Mouse (Mus musculus): ENCODE measurements around the gene Rptor. TPM values are rescaled to one million over a fixed set of nuclear protein-coding genes. Genes with fewer than 3 reads are reported as not detected.

Gene Rptor
- total and polyA plus RNA-seq, 3 experiments: 33.9 to 34.9 TPM; not detected in 1

- TF ChIP-seq E2F4 (IDR thresholded peaks at IDR 0.05; ENCODE audit: borderline replicate concordance, low read depth, low read length): no peak
- no peak for TF ChIP-seq TAL1 (IDR thresholded peaks at IDR 0.05; ENCODE audit: low read length)
- TF ChIP-seq MYC (IDR thresholded peaks at IDR 0.05; ENCODE audit: low read depth, low read length): no peak
- TF ChIP-seq ETS1 (IDR thresholded peaks at IDR 0.05; ENCODE audit: low read depth, low read length): no peak
- no peak for TF ChIP-seq TCF12 (IDR thresholded peaks at IDR 0.05; ENCODE audit: low read depth, low read length)
- no peak for TF ChIP-seq UBTF (IDR thresholded peaks at IDR 0.05; ENCODE audit: borderline replicate concordance, insufficient read depth, low read depth, low read length)
- TF ChIP-seq RCOR1 (IDR thresholded peaks at IDR 0.05; ENCODE audit: low read depth, low read length): no peak
- TF ChIP-seq SMC3 (IDR thresholded peaks at IDR 0.05; ENCODE audit: low read depth, low read length): no peak
- no peak for TF ChIP-seq ZNF384 (IDR thresholded peaks at IDR 0.05; ENCODE audit: low read depth, low read length)
- TF ChIP-seq USF2 (IDR thresholded peaks at IDR 0.05; ENCODE audit: borderline replicate concordance in 1 of 2, insufficient read depth in 1 of 2, low read depth in 1 of 2, low read length in 2 of 2): no peak
- TF ChIP-seq SIN3A (IDR thresholded peaks at IDR 0.05; ENCODE audit: low read length): no peak
- no peak for TF ChIP-seq GABPA (IDR thresholded peaks at IDR 0.05; ENCODE audit: low read depth, low read length)
- TF ChIP-seq MEF2A (IDR thresholded peaks at IDR 0.05; ENCODE audit: extremely low read depth, insufficient replicate concordance, low read depth, low read length, poor library complexity, severe bottlenecking): no peak
- TF ChIP-seq MAFK (IDR thresholded peaks at IDR 0.05; ENCODE audit: borderline replicate concordance, low read depth, low read length): no peak
- H3K79me2 ChIP-seq (ENCODE audit: control insufficient read depth, insufficient read depth, low read length, poor library complexity): no peaks in the 10 kb centered on the region
- H3K4me1 ChIP-seq (ENCODE audit: control insufficient read depth in 1 of 2, insufficient read depth in 2 of 2, low read length in 2 of 2): no peaks in the 10 kb centered on the region
- no peaks in the 10 kb centered on the region for H3K9me3 ChIP-seq (replicated peaks; ENCODE audit: insufficient read depth, low read length)
- DNase-seq (ENCODE audit: low read depth, low spot score): no peak
- H3K4me3 ChIP-seq (ENCODE audit: control insufficient read depth in 1 of 2, insufficient read depth in 1 of 2, low read depth in 2 of 2, low read length in 2 of 2): no peak overlapping the region
- H3K36me3 ChIP-seq (ENCODE audit: control insufficient read depth in 1 of 2, insufficient read depth in 2 of 2, low read length in 2 of 2): peaks cover 0 to 4% of the 10 kb centered on the region in 2 experiments; a peak in 2 of 4 replicates
- no peaks in the 10 kb centered on the region for H3K27me3 ChIP-seq (ENCODE audit: control insufficient read depth in 1 of 2, insufficient read depth in 2 of 2, low read length in 2 of 2)
- H3K9ac ChIP-seq (ENCODE audit: control insufficient read depth, low read depth, low read length, poor library complexity, severe bottlenecking): no peak overlapping the region
- H3K27ac ChIP-seq (ENCODE audit: control insufficient read depth, low read depth, low read length): no peak overlapping the region
Observed at GRCm38 (mm10) chr11:119794671-119795070, 192.0 kb downstream of the Rptor start.

DNA sequence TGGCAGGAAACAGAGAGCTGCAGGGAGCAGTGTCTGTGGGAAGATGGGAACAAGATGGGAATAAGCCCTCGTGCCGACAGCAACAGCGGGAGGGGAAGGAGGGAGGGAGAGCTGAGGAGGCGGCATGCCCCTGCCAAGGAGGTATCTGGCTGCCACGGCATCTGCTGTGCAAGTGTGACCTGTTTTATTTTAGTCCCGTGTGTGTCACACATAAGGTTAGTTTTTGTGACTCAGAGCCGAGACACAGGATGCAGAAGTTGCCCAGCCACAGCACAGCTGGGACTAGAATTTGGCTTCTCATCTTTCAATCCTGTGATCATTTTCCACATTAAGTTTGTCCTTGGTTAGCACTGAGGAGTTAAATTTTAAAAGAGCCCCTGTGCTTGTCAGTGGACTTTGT lies 193.7 kb downstream of the Rptor start:
- TF ChIP-seq JUND (IDR thresholded peaks at IDR 0.05; ENCODE audit: low read depth, low read length) (no peak), SMC3 (IDR thresholded peaks at IDR 0.05; ENCODE audit: low read depth, low read length) (no peak), ELF1 (IDR thresholded peaks at IDR 0.05; ENCODE audit: low read depth, low read length) (no peak), MAFK (IDR thresholded peaks at IDR 0.05; ENCODE audit: borderline replicate concordance, low read depth, low read length) (no peak), TCF12 (IDR thresholded peaks at IDR 0.05; ENCODE audit: low read depth, low read length) (no peak), E2F4 (IDR thresholded peaks at IDR 0.05; ENCODE audit: borderline replicate concordance, low read depth, low read length) (no peak), ETS1 (IDR thresholded peaks at IDR 0.05; ENCODE audit: low read depth, low read length) (no peak), MXI1 (IDR thresholded peaks at IDR 0.05; ENCODE audit: low read depth, low read length) (no peak), ZMIZ1 (IDR thresholded peaks at IDR 0.05; ENCODE audit: low read depth, low read length) (no peak), MAX (IDR thresholded peaks at IDR 0.05; ENCODE audit: low read length) (no peak), POLR2AphosphoS5 (IDR thresholded peaks at IDR 0.05; ENCODE audit: borderline replicate concordance, low read depth, low read length) (no peak), KAT2A (conservative IDR thresholded peaks at IDR 0.05; ENCODE audit: low read depth, low read length) (no peak), TAL1 (IDR thresholded peaks at IDR 0.05; ENCODE audit: low read length) (no peak), ZNF384 (IDR thresholded peaks at IDR 0.05; ENCODE audit: low read depth, low read length) (no peak), BHLHE40 (IDR thresholded peaks at IDR 0.05; ENCODE audit: borderline replicate concordance, low read depth, low read length) (no peak), CTCF (IDR thresholded peaks at IDR 0.05 in 2 of 3, conservative IDR thresholded peaks at IDR 0.05 in 1 of 3; ENCODE audit: control insufficient read depth in 1 of 3, insufficient read depth in 1 of 3, low read depth in 2 of 3, low read length in 3 of 3, poor library complexity in 1 of 3, severe bottlenecking in 1 of 3) (no peak), NRF1 (IDR thresholded peaks at IDR 0.05; ENCODE audit: insufficient read depth, low read depth, low read length, poor library complexity, severe bottlenecking) (no peak), MAZ (IDR thresholded peaks at IDR 0.05; ENCODE audit: low read depth, low read length) (no peak), EP300 (IDR thresholded peaks at IDR 0.05; ENCODE audit: low read depth in 1 of 2, low read length in 2 of 2) (no peak)
- Histone ChIP-seq H3K27me3 (ENCODE audit: control insufficient read depth in 1 of 2, insufficient read depth in 2 of 2, low read length in 2 of 2) (no peaks in the 10 kb centered on the region), H3K4me3 (ENCODE audit: control insufficient read depth in 1 of 2, insufficient read depth in 1 of 2, low read depth in 2 of 2, low read length in 2 of 2) (no peak overlapping the region), H3K4me1 (ENCODE audit: control insufficient read depth in 1 of 2, insufficient read depth in 2 of 2, low read length in 2 of 2) (no peaks in the 10 kb centered on the region), H3K9me3 (replicated peaks; ENCODE audit: insufficient read depth, low read length) (no peaks in the 10 kb centered on the region), H3K27ac (ENCODE audit: control insufficient read depth, low read depth, low read length) (no peak overlapping the region), H3K36me3 (ENCODE audit: control insufficient read depth in 1 of 2, insufficient read depth in 2 of 2, low read length in 2 of 2) (peaks cover 0 to 4% of the 10 kb centered on the region in 2 experiments; a peak in 2 of 4 replicates), H3K9ac (ENCODE audit: control insufficient read depth, low read depth, low read length, poor library complexity, severe bottlenecking) (no peak overlapping the region), H3K79me2 (ENCODE audit: control insufficient read depth, insufficient read depth, low read length, poor library complexity) (no peaks in the 10 kb centered on the region)
- no peak for DNase-seq (ENCODE audit: low read depth, low spot score)

Measured in MEL (cell line).